Mouse (Mus musculus) MEL (cell line): ENCODE measurements around the gene Eef2k. TPM values are rescaled to one million over a fixed set of nuclear protein-coding genes. Genes with fewer than 3 reads are reported as not detected.

Experiments used
- DNase-seq: peaks from one replicate; pipeline ENCODE4 v3.0.0; 2011; ENCODE audit warnings: low read depth, low spot score
- H3K27ac ChIP-seq: 2 replicates; pipeline ENCODE4 v1.5.1; 2012; ENCODE audit warnings: low read depth, mild to moderate bottlenecking, control low read depth, low read length, moderate library complexity; ENCODE audit not compliant: control insufficient read depth
- H3K27me3 ChIP-seq, 2 experiments: fragments of 150-350 bp in 1 of 2; sonication (generic) in 1 of 2; 2 replicates each; pipeline ENCODE4 v1.6.1; 2012; ENCODE audit warnings: low read length in 2 of 2, mild to moderate bottlenecking in 2 of 2, improper control_type of control experiment in 1 of 2, moderate library complexity in 1 of 2; ENCODE audit not compliant: insufficient read depth in 2 of 2, control insufficient read depth in 1 of 2
- H3K36me3 ChIP-seq, 2 experiments: 2 replicates each; pipeline ENCODE4 v1.6.1; 2012 to 2014; ENCODE audit warnings: low read length in 2 of 2, improper control_type of control experiment in 1 of 2, inconsistent platforms in 1 of 2, mild to moderate bottlenecking in 1 of 2; ENCODE audit not compliant: insufficient read depth in 2 of 2, control insufficient read depth in 1 of 2
- H3K4me1 ChIP-seq, 2 experiments: fragments of 150-350 bp in 1 of 2; sonication (generic) in 1 of 2; 2 replicates each; pipeline ENCODE4 v1.6.1; 2012; ENCODE audit warnings: low read length in 2 of 2, improper control_type of control experiment in 1 of 2, mild to moderate bottlenecking in 1 of 2; ENCODE audit not compliant: insufficient read depth in 2 of 2, control insufficient read depth in 1 of 2
- H3K4me3 ChIP-seq, 2 experiments: fragments of 150-350 bp in 1 of 2; sonication (generic) in 1 of 2; 2 replicates each; pipeline ENCODE4 v1.5.1; 2012; ENCODE audit warnings: low read depth in 2 of 2, low read length in 2 of 2, mild to moderate bottlenecking in 2 of 2, moderate library complexity in 2 of 2, control low read depth in 1 of 2, improper control_type of control experiment in 1 of 2; ENCODE audit not compliant: control insufficient read depth in 1 of 2, insufficient read depth in 1 of 2
- H3K79me2 ChIP-seq: 2 replicates; pipeline ENCODE4 v1.6.1; 2012; ENCODE audit warnings: mild to moderate bottlenecking, low read length, moderate library complexity; ENCODE audit not compliant: control insufficient read depth, poor library complexity, insufficient read depth
- H3K9ac ChIP-seq: 2 replicates; pipeline ENCODE4 v1.6.1; 2012; ENCODE audit warnings: low read depth, mild to moderate bottlenecking, control low read depth, low read length, moderate library complexity; ENCODE audit not compliant: control insufficient read depth, poor library complexity, severe bottlenecking
- H3K9me3 ChIP-seq: fragments of 150-350 bp; sonication (generic); replicated peaks from 2 replicates; pipeline ENCODE4 v1.6.1; 2012; ENCODE audit warnings: mild to moderate bottlenecking, low read length, improper control_type of control experiment, moderate library complexity; ENCODE audit not compliant: insufficient read depth
- BHLHE40 ChIP-seq: IDR thresholded peaks from 2 replicates; pipeline ENCODE4 v1.6.1; 2012; ENCODE audit warnings: low read depth, mild to moderate bottlenecking, inconsistent platforms, low read length, improper control_type of control experiment, borderline replicate concordance
- CHD1 ChIP-seq: IDR thresholded peaks from 2 replicates; pipeline ENCODE4 v1.6.1; 2012; ENCODE audit warnings: low read depth, mild to moderate bottlenecking, inconsistent platforms, low read length, improper control_type of control experiment
- CHD2 ChIP-seq: IDR thresholded peaks from 2 replicates; pipeline ENCODE4 v1.6.1; 2011; ENCODE audit warnings: low read length, improper control_type of control experiment
- E2F4 ChIP-seq: IDR thresholded peaks from 2 replicates; pipeline ENCODE4 v1.6.1; 2011; ENCODE audit warnings: low read depth, low read length, improper control_type of control experiment, borderline replicate concordance
- ELF1 ChIP-seq: IDR thresholded peaks from 2 replicates; pipeline ENCODE4 v1.6.1; 2014; ENCODE audit warnings: low read depth, mild to moderate bottlenecking, inconsistent platforms, low read length, improper control_type of control experiment, moderate library complexity
- EP300 ChIP-seq, 2 experiments: IDR thresholded peaks; 2 replicates each; pipeline ENCODE4 v1.6.1; 2011; ENCODE audit warnings: improper control_type of control experiment in 2 of 2, low read length in 2 of 2, low read depth in 1 of 2, mild to moderate bottlenecking in 1 of 2
- ETS1 ChIP-seq: IDR thresholded peaks from 2 replicates; pipeline ENCODE4 v1.6.1; 2012; ENCODE audit warnings: low read depth, mild to moderate bottlenecking, inconsistent platforms, low read length, improper control_type of control experiment, moderate library complexity
- HCFC1 ChIP-seq: IDR thresholded peaks from 2 replicates; pipeline ENCODE4 v1.6.1; 2012; ENCODE audit warnings: low read depth, mild to moderate bottlenecking, inconsistent platforms, low read length, improper control_type of control experiment, moderate library complexity
- KAT2A ChIP-seq: conservative IDR thresholded peaks from 2 replicates; pipeline ENCODE4 v1.6.1; 2012; ENCODE audit warnings: low read depth, low read length, improper control_type of control experiment, inconsistent platforms
- MAX ChIP-seq: IDR thresholded peaks from 2 replicates; pipeline ENCODE4 v1.6.1; 2011; ENCODE audit warnings: low read length, improper control_type of control experiment
- MAZ ChIP-seq: IDR thresholded peaks from 2 replicates; pipeline ENCODE4 v1.6.1; 2012; ENCODE audit warnings: low read depth, mild to moderate bottlenecking, inconsistent platforms, low read length, improper control_type of control experiment
- MXI1 ChIP-seq: IDR thresholded peaks from 2 replicates; pipeline ENCODE4 v1.6.1; 2011; ENCODE audit warnings: mild to moderate bottlenecking, low read depth, low read length, improper control_type of control experiment
- MYB ChIP-seq: IDR thresholded peaks from 2 replicates; pipeline ENCODE4 v1.6.1; 2011; ENCODE audit warnings: mild to moderate bottlenecking, low read depth, low read length, improper control_type of control experiment
- MYC ChIP-seq: IDR thresholded peaks from 2 replicates; pipeline ENCODE4 v1.6.1; 2011; ENCODE audit warnings: low read depth, mild to moderate bottlenecking, low read length, improper control_type of control experiment, moderate library complexity
- POLR2A ChIP-seq, 2 experiments: IDR thresholded peaks; 2 replicates each; pipeline ENCODE4 v1.6.1; 2011 to 2012; ENCODE audit warnings: low read length in 2 of 2, mild to moderate bottlenecking in 2 of 2, control low read depth in 1 of 2, improper control_type of control experiment in 1 of 2, low read depth in 1 of 2, moderate library complexity in 1 of 2; ENCODE audit not compliant: control insufficient read depth in 1 of 2, insufficient read depth in 1 of 2, poor library complexity in 1 of 2
- POLR2AphosphoS5 ChIP-seq: IDR thresholded peaks from 2 replicates; pipeline ENCODE4 v1.6.1; 2012; ENCODE audit warnings: low read depth, borderline replicate concordance, mild to moderate bottlenecking, inconsistent platforms, low read length, moderate library complexity, mixed read lengths
- RCOR1 ChIP-seq: IDR thresholded peaks from 2 replicates; pipeline ENCODE4 v1.6.1; 2012; ENCODE audit warnings: low read depth, mild to moderate bottlenecking, inconsistent platforms, low read length, improper control_type of control experiment
- SIN3A ChIP-seq: IDR thresholded peaks from 2 replicates; pipeline ENCODE4 v1.6.1; 2012; ENCODE audit warnings: low read length, improper control_type of control experiment, inconsistent platforms
- TBP ChIP-seq: IDR thresholded peaks from 2 replicates; pipeline ENCODE4 v1.8.0; 2011; ENCODE audit warnings: low read depth, low read length, improper control_type of control experiment
- TCF12 ChIP-seq: IDR thresholded peaks from 2 replicates; pipeline ENCODE4 v1.6.1; 2014; ENCODE audit warnings: low read depth, mild to moderate bottlenecking, inconsistent platforms, low read length, improper control_type of control experiment, moderate library complexity
- USF1 ChIP-seq: IDR thresholded peaks from 2 replicates; pipeline ENCODE4 v1.6.1; 2014; ENCODE audit warnings: low read depth, mild to moderate bottlenecking, inconsistent platforms, low read length, improper control_type of control experiment, moderate library complexity
- ZC3H11A ChIP-seq: IDR thresholded peaks from 2 replicates; pipeline ENCODE4 v1.6.1; 2012; ENCODE audit warnings: low read depth, mild to moderate bottlenecking, inconsistent platforms, low read length, improper control_type of control experiment
- ZMIZ1 ChIP-seq: IDR thresholded peaks from 2 replicates; pipeline ENCODE4 v1.6.1; 2012; ENCODE audit warnings: low read depth, mild to moderate bottlenecking, inconsistent platforms, low read length, improper control_type of control experiment, moderate library complexity
- ZNF384 ChIP-seq: IDR thresholded peaks from 2 replicates; pipeline ENCODE4 v1.6.1; 2012; ENCODE audit warnings: low read depth, mild to moderate bottlenecking, inconsistent platforms, low read length, improper control_type of control experiment
- polyA plus RNA-seq, 2 experiments: library from polyadenylated mRNA; stranded (reverse) in 1 of 2; unstranded in 1 of 2; fragments of >175 nt in 1 of 2; fragments of >200 nt in 1 of 2; gene quantifications; 2 replicates each; pipeline versions ENCODE4 v1.2.1 to v1.2.4; 2012; ENCODE audit warnings: low replicate concordance in 2 of 2, low read depth in 1 of 2; ENCODE audit not compliant: insufficient read length in 2 of 2, insufficient read depth in 1 of 2, missing spikeins in 1 of 2
- total RNA-seq: library from RNA; depleted of rRNA; stranded (reverse); fragments of 300-350 nt; gene quantifications from 2 replicates; pipeline ENCODE4 v1.2.3, GENCODE M21; 2012

Gene Eef2k
- total and polyA plus RNA-seq, 3 experiments: 56.2 to 69.2 TPM; not detected in 1

DNA sequence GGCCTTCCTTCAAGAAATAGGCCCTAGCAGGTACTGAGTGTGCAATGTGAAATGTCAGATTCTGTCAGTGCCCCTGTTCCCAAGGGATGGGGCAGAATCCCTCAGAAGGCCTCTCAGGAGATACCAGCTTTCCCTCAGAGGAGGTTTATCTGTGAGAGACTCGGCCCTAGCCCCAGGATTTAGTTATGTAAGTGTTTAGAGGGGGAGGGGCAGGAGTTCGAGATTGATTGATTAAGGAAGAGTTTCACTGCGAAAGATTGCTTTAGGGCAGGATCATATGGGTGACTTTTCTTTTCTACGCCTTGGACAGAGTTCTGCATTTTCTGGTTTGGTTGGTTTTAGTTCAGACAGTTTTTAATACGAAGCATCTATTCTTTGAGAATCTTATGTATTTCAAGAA, 20.8 kb downstream of the Eef2k start:
- Histone ChIP-seq H3K9me3 (no peaks in the 10 kb centered on the region), H3K4me1 (peaks cover 41 to 62% of the 10 kb centered on the region in 2 experiments), H3K4me3 (no peak overlapping the region), H3K79me2 (peaks cover 17% of the 10 kb centered on the region), H3K27me3 (no peaks in the 10 kb centered on the region)
- TF ChIP-seq EP300 (IDR thresholded peaks at IDR 0.05; ENCODE audit: low read depth in 1 of 2, low read length in 2 of 2) (no peak), RCOR1 (peak; percentile 31; the same call in 1 of the 2 replicates), SIN3A (0 out of 2 replicates have a peak, but pooled peaks have one; percentile 23)
- TF ChIP-seq, all 39 proteins: peak for 2
- Histone ChIP-seq H3K9ac (no peak overlapping the region), H3K36me3 (peaks cover 0 to 70% of the 10 kb centered on the region in 2 experiments; a peak in 2 of 4 replicates), H3K27ac (peak overlapping the region; percentile 21; the same call in 1 of the 2 replicates)
- no peak for DNase-seq

DNA sequence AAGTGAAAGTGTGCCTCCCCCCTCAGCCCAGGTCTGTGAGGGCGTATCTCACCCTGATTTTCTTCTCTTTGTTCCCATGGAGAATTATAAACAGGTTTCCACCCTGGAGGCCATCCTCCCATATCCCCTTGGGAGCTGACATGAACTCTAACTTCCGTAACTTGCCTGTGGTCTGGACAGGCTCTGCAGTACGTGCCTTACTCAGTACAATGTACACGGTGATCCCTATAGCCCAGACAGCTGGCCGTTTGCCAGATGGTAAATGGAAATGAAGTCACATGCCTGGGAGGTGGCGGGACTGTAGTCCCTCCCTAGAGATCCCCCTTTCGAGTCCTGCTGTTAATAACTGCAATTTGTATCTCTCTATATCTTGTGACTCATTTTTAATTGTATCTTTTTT, 22.5 kb downstream of the Eef2k start:
- Histone ChIP-seq H3K27ac (peak overlapping the region; percentile 69), H3K79me2 (peaks cover 16% of the 10 kb centered on the region), H3K9ac (peak overlapping the region; percentile 39), H3K4me3 (peak overlapping the region; percentile 46 to 60), H3K9me3 (no peaks in the 10 kb centered on the region), H3K36me3 (peaks cover 0 to 79% of the 10 kb centered on the region in 2 experiments; a peak in 2 of 4 replicates), H3K4me1 (peaks cover 52 to 70% of the 10 kb centered on the region in 2 experiments), H3K27me3 (no peaks in the 10 kb centered on the region)
- peak; percentile 95 for DNase-seq
- TF ChIP-seq MYB (no peak), EP300 (IDR thresholded peaks at IDR 0.05; ENCODE audit: low read depth in 1 of 2, low read length in 2 of 2) (peak in 1 of 2 experiments; percentile 67; a peak in 2 of 4 replicates), POLR2A (IDR thresholded peaks at IDR 0.05; ENCODE audit: control insufficient read depth in 1 of 2, insufficient read depth in 1 of 2, low read depth in 1 of 2, low read length in 2 of 2, poor library complexity in 1 of 2) (peak in 1 of 2 experiments; percentile 35; a peak in 1 of 4 replicates), KAT2A (no peak), BHLHE40 (peak; percentile 88; the same call in 1 of the 2 replicates), HCFC1 (peak; percentile 25; the same call in 1 of the 2 replicates), ZMIZ1 (no peak), POLR2AphosphoS5 (no peak), MXI1 (peak; percentile 63; the same call in 1 of the 2 replicates), MAZ (no peak), CHD1 (no peak), TCF12 (no peak), SIN3A (peak; percentile 57), MAX (peak; percentile 73), ZC3H11A (no peak), CHD2 (no peak), MYC (peak; percentile 73; the same call in 1 of the 2 replicates), USF1 (peak; percentile 91), E2F4 (peak; percentile 76; the same call in 1 of the 2 replicates), ELF1 (no peak), TBP (peak; percentile 29; the same call in 1 of the 2 replicates), ZNF384 (peak; percentile 80), ETS1 (peak; percentile 78)
